Mouse (Mus musculus): ENCODE results near the gene Rab15.

DNA sequence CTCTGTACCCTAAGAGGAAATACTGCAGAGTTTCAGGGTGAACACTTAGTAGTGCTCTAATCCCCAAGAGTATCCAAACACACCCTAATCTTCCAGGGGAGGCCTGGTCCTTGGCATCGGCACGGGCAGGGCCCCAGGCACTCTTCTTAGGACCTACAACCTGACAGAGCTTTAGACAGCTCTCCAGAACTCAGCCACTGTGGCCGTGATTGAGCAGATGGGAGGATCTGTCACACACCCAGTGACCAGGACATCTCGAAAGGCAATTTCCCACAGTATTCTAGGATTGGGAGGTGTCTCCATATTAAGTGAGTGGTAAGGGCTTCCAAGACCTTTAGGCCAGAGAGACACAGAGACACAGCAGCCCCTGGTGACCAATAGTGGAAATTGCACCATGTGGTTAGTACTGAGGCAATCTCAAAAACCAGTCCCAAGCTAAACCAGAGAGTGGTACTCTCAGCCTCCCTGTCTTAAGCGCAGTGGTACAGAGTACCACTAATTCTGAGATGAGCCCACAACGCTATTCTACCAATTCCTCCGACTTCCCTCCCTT lies 18.9 kb downstream of the Rab15 start:
- peak; percentile 65; the same call in 1 of the 2 replicates for TF ChIP-seq MYC (IDR thresholded peaks at IDR 0.05; ENCODE audit: low read depth, low read length)
- TF ChIP-seq GATA1 (IDR thresholded peaks at IDR 0.05; ENCODE audit: low read depth, low read length): no peak
- no peak for TF ChIP-seq POLR2A (IDR thresholded peaks at IDR 0.05; ENCODE audit: control insufficient read depth in 1 of 2, insufficient read depth in 1 of 2, low read depth in 1 of 2, low read length in 2 of 2, poor library complexity in 1 of 2)
- no peak for TF ChIP-seq ZMIZ1 (IDR thresholded peaks at IDR 0.05; ENCODE audit: low read depth, low read length)
- no peak for TF ChIP-seq ELF1 (IDR thresholded peaks at IDR 0.05; ENCODE audit: low read depth, low read length)
